Mouse (Mus musculus) midbrain, embryonic 14.5 days (tissue): ENCODE data around the gene Fbxw5. TPM values are rescaled to one million over a fixed set of nuclear protein-coding genes. Genes with fewer than 3 reads are reported as not detected.

ENCODE experiments used
- ATAC-seq: fragments of 200-750 bp; cut with Nextera tagmentation; 2 replicates; pipeline ENCODE4 v1.8.0; 2017; ENCODE audit warnings: moderate number of reproducible peaks, moderate library complexity; ENCODE audit not compliant: low FRiP score, low TSS enrichment
- DNase-seq: peaks from one replicate; pipeline ENCODE4 v3.0.0-alpha.2; 2015
- H3K27ac ChIP-seq: fragments of 300-500 bp; sonication (generic); replicated peaks from 2 replicates; pipeline ENCODE4 v1.5.1; 2014; ENCODE audit warnings: mild to moderate bottlenecking, low read depth, low read length, moderate library complexity
- H3K27me3 ChIP-seq: fragments of 300-500 bp; sonication (generic); 2 replicates; pipeline ENCODE4 v1.6.1; 2014; ENCODE audit warnings: low read length, control low read depth, mixed read lengths; ENCODE audit not compliant: control insufficient read depth, insufficient read depth
- H3K36me3 ChIP-seq: fragments of 300-500 bp; sonication (generic); 2 replicates; pipeline ENCODE4 v1.6.1; 2014; ENCODE audit warnings: low read length, control low read depth; ENCODE audit not compliant: control insufficient read depth, insufficient read depth
- H3K4me1 ChIP-seq: fragments of 300-500 bp; sonication (generic); 2 replicates; pipeline ENCODE4 v1.6.1; 2014; ENCODE audit warnings: mild to moderate bottlenecking, antibody characterized with exemption, low read length, control low read depth; ENCODE audit not compliant: control insufficient read depth, insufficient read depth
- H3K4me2 ChIP-seq: fragments of 300-500 bp; sonication (generic); 2 replicates; pipeline ENCODE4 v1.6.1; 2014; ENCODE audit warnings: mild to moderate bottlenecking, low read length, moderate library complexity
- H3K4me3 ChIP-seq: fragments of 300-500 bp; sonication (generic); replicated peaks from 2 replicates; pipeline ENCODE4 v1.5.1; 2014; ENCODE audit warnings: low read depth, low read length
- H3K9ac ChIP-seq: fragments of 300-500 bp; sonication (generic); replicated peaks from 2 replicates; pipeline ENCODE4 v1.6.1; 2014; ENCODE audit warnings: mild to moderate bottlenecking, low read length, moderate library complexity
- H3K9me3 ChIP-seq: fragments of 300-500 bp; sonication (generic); 2 replicates; pipeline ENCODE4 v1.6.1; 2016; ENCODE audit warnings: low read length, control low read depth, mixed read lengths; ENCODE audit not compliant: control insufficient read depth
- WGBS: fragments of 180-500 bp; shearing (Covaris S2); extraction: QIAGEN DNeasy Blood & Tissue Kit; methylation state at CpG from one replicate; pipeline ENCODE4 v1.1.7; 2014; 5-methylcytosine and 5-hydroxymethylcytosine counted together
- polyA plus RNA-seq: library from polyadenylated mRNA; unstranded; fragments of >200 nt; fragmentation: Nextera tagmentation; extraction: Ambion mirVana; gene quantifications from 2 replicates; pipeline ENCODE4 v1.2.1, GENCODE M21; 2014

The Fbxw5 gene
- polyA plus RNA-seq, 1 experiment from 2014 or later = 117 TPM

DNA sequence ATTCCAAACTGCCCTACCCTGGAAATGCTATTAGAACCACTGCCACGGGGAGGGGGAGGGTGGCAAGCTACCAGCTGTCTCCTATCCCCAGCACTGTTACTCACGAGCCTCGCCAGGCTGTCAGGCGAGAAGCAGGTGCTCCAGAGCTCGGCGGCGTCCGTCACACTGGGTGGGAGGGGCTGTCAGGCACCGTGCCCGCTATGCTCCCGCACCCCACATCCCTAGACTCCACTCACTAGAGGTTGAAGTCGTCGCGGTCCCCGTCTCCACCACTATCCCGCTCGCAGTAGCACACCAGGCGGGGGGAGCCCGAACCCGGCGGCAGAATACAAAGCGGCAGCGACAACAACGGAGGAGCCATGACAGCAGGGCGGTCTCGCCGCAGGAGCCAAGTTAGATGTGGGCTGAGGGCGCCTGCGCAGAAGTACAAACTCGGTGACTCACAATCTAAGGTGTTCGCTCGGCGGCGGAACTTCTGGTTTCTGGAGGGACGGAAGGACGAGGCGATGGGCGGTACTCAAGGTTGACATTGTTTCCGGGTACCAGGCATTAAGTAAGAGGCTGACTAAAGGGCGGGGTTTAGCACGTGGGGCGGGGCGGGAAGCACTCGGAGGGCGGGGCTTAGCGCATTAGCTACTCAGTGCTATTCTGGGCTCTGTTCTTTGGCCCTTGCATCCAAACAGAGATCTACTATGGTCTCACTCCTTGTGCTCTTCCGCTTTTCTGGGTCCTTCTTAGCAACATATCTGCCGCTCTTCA, 39.8 kb upstream of the Fbxw5 start, which contains the start of gene Paxx:
Gene Paxx, minus strand, starts transcription at position 544 of the 759 bp plus-strand sequence.
- Histone ChIP-seq H3K27me3 (no peaks in the 10 kb centered on the region), H3K27ac (peak within 1 kb of the TSS; percentile 96), H3K36me3 (peaks cover 22% of the 10 kb centered on the region), H3K4me3 (peak within 1 kb of the TSS; percentile 71), H3K4me2 (peak within 1 kb of the TSS; percentile 91), H3K9me3 (no peaks in the 10 kb centered on the region), H3K9ac (peak within 1 kb of the TSS; percentile 82), H3K4me1 (peaks cover 17% of the 10 kb centered on the region)
- ATAC-seq (peak; percentile 89), DNase-seq (peak; percentile 96)
- under 1% methylated on average over 48 of the region's 48 CpGs for whole genome bisulfite sequencing

DNA sequence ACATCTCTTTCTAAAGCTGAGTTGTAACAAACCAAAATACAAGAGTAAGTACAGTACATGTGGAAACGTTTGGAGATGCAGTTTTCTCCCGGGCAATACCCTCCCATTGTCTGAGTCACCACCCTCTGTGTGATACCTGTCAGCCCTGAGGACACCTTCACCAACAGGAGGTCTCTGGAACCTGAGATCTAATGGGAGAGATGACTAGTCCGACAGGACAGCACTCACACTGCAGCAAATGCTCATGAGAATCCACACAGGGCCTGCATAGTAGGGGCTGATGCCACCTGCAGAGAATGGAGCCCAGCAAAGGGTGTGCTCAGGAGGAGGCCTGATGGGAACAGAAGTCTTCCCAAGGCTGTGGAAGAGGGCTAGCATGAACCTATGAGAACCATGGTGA, 39.1 kb upstream of the Fbxw5 start:
- peak overlapping the region; percentile 91 for H3K4me2 ChIP-seq
- no peaks in the 10 kb centered on the region for H3K9me3 ChIP-seq
- no peak for DNase-seq
- no peak for ATAC-seq
- 22% methylated on average over 3 of the region's 3 CpGs for WGBS
- peak overlapping the region; percentile 82 for H3K9ac ChIP-seq
- H3K4me1 ChIP-seq = peaks cover 19% of the 10 kb centered on the region
- H3K4me3 ChIP-seq = peak overlapping the region; percentile 71
- no peaks in the 10 kb centered on the region for H3K27me3 ChIP-seq
- peaks cover 22% of the 10 kb centered on the region for H3K36me3 ChIP-seq
- H3K27ac ChIP-seq = peak overlapping the region; percentile 96

DNA sequence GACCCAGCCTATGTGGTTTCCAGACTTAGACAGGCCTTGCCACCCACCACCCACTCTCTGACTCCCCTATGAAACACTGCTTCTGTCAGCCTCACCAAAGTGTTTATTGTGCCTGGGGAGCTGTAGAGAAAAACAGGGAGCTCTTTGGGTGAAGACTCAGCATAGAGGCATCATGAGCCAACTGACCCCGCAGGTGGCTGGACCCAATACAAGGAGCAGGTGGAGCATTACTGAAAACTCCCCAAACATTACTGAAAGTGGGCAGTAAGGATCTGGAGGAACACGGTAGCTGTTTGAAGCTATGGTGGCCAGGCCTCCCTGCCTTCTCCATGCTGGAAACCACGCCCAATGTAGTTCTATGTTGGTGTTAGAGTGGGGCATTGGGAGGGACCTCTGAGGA, 36.9 kb upstream of the Fbxw5 start:
- H3K36me3 ChIP-seq = peaks cover 9% of the 10 kb centered on the region
- H3K27me3 ChIP-seq = no peaks in the 10 kb centered on the region
- H3K4me2 ChIP-seq = no peak overlapping the region
- no peak for DNase-seq
- H3K9ac ChIP-seq = no peak overlapping the region
- no peaks in the 10 kb centered on the region for H3K9me3 ChIP-seq
- H3K4me1 ChIP-seq = peaks cover 21% of the 10 kb centered on the region
- H3K27ac ChIP-seq = no peak overlapping the region
- no peak for ATAC-seq
- 88% methylated on average over 3 of the region's 3 CpGs for WGBS
- no peak overlapping the region for H3K4me3 ChIP-seq

DNA sequence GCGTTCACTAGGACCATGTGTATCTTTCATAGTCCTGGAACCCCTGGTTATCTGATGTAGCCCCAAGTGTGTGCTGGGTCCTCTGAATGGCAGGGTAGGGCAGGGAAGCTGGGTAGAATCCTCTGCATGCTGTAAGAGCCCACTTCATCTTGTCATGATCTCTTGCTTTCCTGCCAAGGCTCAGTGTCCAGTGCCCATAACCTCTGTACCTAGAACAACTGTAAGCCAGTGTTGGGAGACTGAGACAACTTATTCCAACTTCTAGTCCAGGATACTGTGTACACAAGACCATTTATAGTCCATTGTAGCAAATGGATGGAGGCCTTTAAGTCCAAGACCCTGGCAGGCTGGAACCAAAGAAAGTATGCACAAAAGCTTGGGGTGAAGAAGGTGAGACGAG, 35.3 kb upstream of the Fbxw5 start:
- WGBS = 86% methylated on average over 2 of the region's 2 CpGs
- Histone ChIP-seq H3K9ac (no peak overlapping the region), H3K4me2 (no peak overlapping the region), H3K9me3 (no peaks in the 10 kb centered on the region), H3K36me3 (no peaks in the 10 kb centered on the region), H3K27me3 (no peaks in the 10 kb centered on the region), H3K4me3 (no peak overlapping the region), H3K27ac (0 out of 2 replicates have a peak overlapping the region, but pooled peaks have one; percentile 57), H3K4me1 (peaks cover 9% of the 10 kb centered on the region)
- DNase-seq (no peak), ATAC-seq (no peak)

DNA sequence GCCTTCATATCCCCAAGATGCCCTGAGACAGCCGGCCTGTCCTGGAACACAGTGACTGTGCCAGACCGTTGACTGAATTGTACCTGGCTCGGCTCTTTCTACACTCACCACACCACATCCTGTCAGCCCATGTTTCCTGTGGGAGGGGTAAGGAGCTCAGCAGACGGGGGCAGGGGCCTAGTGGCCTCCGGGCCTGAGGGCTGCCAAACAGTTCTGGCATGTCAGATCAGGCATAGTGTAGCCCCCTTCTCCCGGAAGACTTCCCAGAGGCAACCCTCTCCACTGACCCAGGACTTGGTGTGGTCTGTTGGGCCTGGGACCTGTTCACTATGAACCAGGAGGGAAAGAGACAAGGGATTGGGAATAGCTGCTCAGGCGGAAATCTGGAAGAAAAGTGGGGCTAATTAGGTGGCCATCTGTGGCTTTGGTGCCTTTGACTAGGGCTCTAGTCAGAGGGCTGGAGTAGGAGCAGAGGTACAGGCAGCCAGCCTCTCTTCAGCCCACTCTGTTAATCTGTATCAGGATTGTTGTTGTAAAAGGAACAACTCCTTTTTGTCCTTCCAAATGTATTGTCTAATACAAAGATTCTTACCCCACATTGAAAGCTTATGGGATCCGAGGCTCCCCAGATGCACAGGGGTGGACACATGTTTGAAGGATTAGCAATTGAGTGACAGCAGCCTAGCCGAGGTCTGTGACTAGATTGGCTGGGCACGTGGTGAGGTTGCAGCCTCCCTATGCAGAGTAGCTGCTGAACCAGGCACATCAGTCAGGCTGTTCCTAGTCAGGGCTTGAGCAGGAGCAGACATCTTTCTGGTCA, 34.5 kb upstream of the Fbxw5 start:
- ATAC-seq = no peak
- Histone ChIP-seq H3K27me3 (no peaks in the 10 kb centered on the region), H3K27ac (peak overlapping the region; percentile 57; the same call in 1 of the 2 replicates), H3K36me3 (no peaks in the 10 kb centered on the region), H3K9me3 (no peaks in the 10 kb centered on the region), H3K9ac (no peak overlapping the region), H3K4me3 (no peak overlapping the region), H3K4me1 (peaks cover 9% of the 10 kb centered on the region), H3K4me2 (no peak overlapping the region)
- DNase-seq = peak; percentile 52
- WGBS = 37% methylated on average over 10 of the region's 10 CpGs

DNA sequence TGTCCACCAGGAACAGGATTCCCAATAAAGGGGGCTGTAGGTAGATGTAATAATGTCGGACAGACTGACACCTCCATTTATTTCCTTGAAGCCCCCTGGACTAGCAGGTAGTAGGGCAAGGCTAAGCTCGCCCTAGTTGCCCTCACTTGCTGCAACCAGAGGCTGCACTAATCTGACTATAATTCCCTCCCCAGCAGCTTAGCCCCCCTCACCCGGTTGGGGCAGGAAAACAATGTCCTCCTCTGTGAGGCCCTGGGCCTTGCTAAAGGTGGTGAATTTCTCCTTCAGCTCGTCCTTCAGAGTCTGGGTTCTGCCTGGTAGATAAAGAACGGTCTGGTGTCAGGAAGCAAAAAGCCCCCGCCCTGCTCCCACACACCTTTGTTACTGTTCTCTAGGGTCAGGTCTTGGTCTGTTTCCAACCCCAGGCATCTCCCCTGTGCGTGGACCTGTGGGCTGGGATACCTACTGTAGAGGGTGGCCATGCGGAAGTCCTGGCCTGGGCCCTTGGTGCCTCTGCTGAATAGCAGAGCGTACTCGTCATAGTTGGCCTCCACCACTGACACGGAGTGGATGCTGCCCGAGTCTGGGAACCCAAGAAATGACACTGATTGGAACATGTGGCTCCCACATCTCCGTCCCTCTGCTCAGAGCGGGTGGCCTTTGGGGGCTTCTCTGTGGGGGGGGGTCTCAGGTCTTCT, 32.8 kb upstream of the Fbxw5 start:
- ATAC-seq (no peak), DNase-seq (no peak)
- H3K4me1 ChIP-seq = peaks cover 3% of the 10 kb centered on the region; the same call in 1 of the 2 replicates
- no peaks in the 10 kb centered on the region for H3K9me3 ChIP-seq
- WGBS = 71% methylated on average over 14 of the region's 14 CpGs
- no peak overlapping the region for H3K4me2 ChIP-seq
- no peaks in the 10 kb centered on the region for H3K27me3 ChIP-seq
- H3K9ac ChIP-seq = no peak overlapping the region
- H3K36me3 ChIP-seq = no peaks in the 10 kb centered on the region
- H3K27ac ChIP-seq = no peak overlapping the region
- H3K4me3 ChIP-seq = no peak overlapping the region

DNA sequence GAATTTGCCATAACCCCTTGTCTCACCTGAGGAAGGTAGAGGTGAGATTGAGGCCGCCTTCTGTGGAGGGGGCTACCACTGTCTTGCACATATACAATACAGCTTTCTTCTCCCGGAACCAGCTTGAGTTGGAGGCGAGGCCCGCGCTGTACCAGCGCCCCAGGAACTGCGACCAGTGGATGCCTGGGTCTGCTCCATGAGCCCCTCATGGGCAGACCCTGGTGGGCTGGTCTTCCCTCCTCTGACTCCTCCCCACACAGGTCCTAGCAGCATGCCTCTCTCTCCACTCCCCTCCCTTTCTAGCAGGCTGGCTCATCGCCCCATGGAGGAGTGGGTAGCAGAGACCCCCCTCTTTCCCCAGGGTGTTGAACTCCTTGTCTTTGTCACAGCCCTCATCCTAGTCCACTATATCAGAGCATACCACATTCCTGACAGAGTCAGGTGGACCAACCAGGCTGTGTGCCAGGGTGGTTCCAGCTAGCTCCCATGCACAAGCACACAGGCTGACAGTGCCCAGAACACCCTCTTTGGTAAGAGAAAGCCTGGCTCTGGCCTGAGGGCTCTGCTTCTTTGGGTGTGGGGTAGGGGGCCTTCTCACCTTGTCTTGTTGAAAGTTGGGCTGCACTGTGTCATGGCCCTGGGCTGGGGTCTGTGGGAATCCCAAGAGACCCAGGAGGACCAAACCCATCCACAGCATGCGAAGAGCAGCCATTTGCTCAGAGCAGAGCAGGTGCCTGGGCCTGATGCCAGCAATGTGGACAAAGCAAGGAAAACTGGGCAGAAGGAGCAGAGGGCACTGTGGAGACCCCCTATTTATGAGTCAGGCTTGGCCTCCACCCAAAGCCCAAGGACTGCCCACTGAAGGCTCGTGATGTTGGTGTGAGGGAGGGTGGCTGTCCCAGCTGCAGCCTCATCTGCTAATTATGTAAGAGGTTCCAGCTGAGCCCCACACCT, 31.3 kb upstream of the Fbxw5 start:
- DNase-seq = peak; percentile 66
- no peak overlapping the region for H3K9ac ChIP-seq
- WGBS = 74% methylated on average over 10 of the region's 10 CpGs

More for the DNA sequence above, 31.3 kb upstream of the Fbxw5 start:
- ATAC-seq = peak; percentile 51; the same call in 1 of the 2 replicates
- no peaks in the 10 kb centered on the region for H3K36me3 ChIP-seq
- peak overlapping the region; percentile 41 for H3K27ac ChIP-seq
- H3K4me1 ChIP-seq = peaks cover 3% of the 10 kb centered on the region; the same call in 1 of the 2 replicates
- H3K4me2 ChIP-seq = no peak overlapping the region
- H3K4me3 ChIP-seq = no peak overlapping the region
- H3K9me3 ChIP-seq = no peaks in the 10 kb centered on the region
- no peaks in the 10 kb centered on the region for H3K27me3 ChIP-seq
